Comparison of ENCODE assay signal across 7 mouse cellular contexts in the genomic region with DNA sequence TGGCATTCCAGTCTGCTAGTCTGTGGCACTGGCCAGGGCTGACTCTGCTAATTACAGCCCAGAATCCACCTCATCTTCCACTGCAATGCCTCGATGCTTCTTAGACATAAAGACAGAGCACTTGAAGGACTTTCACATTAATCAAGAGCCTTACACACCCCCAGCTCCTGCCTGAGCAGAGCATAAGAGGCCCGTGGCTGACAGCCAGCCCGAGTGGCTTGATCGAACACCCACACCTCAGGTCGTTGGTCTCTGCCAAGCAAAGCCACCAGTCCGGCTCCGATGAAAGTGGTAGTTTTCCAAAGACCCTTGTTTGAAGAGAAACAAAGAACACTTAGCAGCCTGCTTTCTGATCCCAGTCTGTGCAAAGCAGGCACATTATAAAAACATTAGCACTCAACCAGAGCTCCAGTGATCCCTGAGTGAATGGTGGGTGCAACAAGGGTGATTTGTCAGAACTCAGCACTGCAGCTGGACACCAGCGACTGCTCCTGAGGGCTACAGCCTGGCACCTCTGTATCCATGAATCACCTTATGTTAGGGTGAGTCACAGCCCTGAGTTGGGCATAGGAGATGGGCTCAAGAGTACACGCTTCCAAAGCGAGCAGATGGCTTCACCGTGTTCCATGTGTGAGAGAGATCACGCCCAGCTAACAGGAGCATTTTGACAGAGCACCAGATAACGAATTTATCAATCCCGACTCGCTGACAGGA.
DNase-seq lines count a peak whose midpoint lies in the region; ATAC-seq lines count a peak whose summit lies in the region.

No protein-coding gene starts in this region.

- no peak overlapping the region for H3K27ac ChIP-seq in limb, embryonic 13.5 days
- H3K27ac ChIP-seq in limb, embryonic 10.5 days = no peak overlapping the region
- H3K27ac ChIP-seq in hindbrain, embryonic 11.5 days (ENCODE audit: low read depth, low read length) = peak overlapping the region; percentile 74
- no peak overlapping the region for H3K27ac ChIP-seq in liver, embryonic 11.5 days (ENCODE audit: low read depth, low read length)

- DNase-seq in limb, embryonic 10.5 days (ENCODE audit: low spot score) = no peak
- DNase-seq in cerebellum, adult 8-10 months = peak; percentile 82
- peak; percentile 33 for DNase-seq in hindbrain, embryonic 11.5 days (ENCODE audit: low spot score)
- peak; percentile 32 for DNase-seq in neural tube, embryonic 10.5 days (ENCODE audit: extremely low spot score, low spot score)
- no peak for DNase-seq in gastrocnemius, adult 18-20 months (ENCODE audit: low spot score)
- no peak for DNase-seq in liver, embryonic 11.5 days (ENCODE audit: low spot score)

- ATAC-seq in limb, embryonic 13.5 days (ENCODE audit: low FRiP score, low read depth) = no peak
- peak; percentile 81 for ATAC-seq in hindbrain, embryonic 11.5 days (ENCODE audit: low FRiP score)
- no peak for ATAC-seq in liver, embryonic 11.5 days (replicated peaks; ENCODE audit: low FRiP score)

- H3K36me3 ChIP-seq in limb, embryonic 13.5 days = no peaks in the 10 kb centered on the region
- H3K36me3 ChIP-seq in limb, embryonic 10.5 days = no peaks in the 10 kb centered on the region
- H3K36me3 ChIP-seq in hindbrain, embryonic 11.5 days (ENCODE audit: control insufficient read depth, insufficient read depth, low read length) = no peaks in the 10 kb centered on the region
- no peaks in the 10 kb centered on the region for H3K36me3 ChIP-seq in liver, embryonic 11.5 days (ENCODE audit: control insufficient read depth, insufficient read depth, low read length)

- no peaks in the 10 kb centered on the region for H3K27me3 ChIP-seq in limb, embryonic 13.5 days
- no peaks in the 10 kb centered on the region for H3K27me3 ChIP-seq in limb, embryonic 10.5 days (ENCODE audit: low read depth, poor library complexity, severe bottlenecking)
- no peaks in the 10 kb centered on the region for H3K27me3 ChIP-seq in hindbrain, embryonic 11.5 days (ENCODE audit: control insufficient read depth, insufficient read depth, low read length)
- no peaks in the 10 kb centered on the region for H3K27me3 ChIP-seq in liver, embryonic 11.5 days (replicated peaks; ENCODE audit: control insufficient read depth, insufficient read depth, low read length)

- no peak overlapping the region for H3K4me3 ChIP-seq in limb, embryonic 13.5 days
- H3K4me3 ChIP-seq in limb, embryonic 10.5 days = no peak overlapping the region
- no peak overlapping the region for H3K4me3 ChIP-seq in hindbrain, embryonic 11.5 days (ENCODE audit: low read depth, low read length)
- H3K4me3 ChIP-seq in liver, embryonic 11.5 days (ENCODE audit: low read depth, low read length) = no peak overlapping the region

- no peak overlapping the region for H3K9ac ChIP-seq in limb, embryonic 13.5 days
- no peak overlapping the region; the same call in 1 of the 2 replicates for H3K9ac ChIP-seq in hindbrain, embryonic 11.5 days (ENCODE audit: low read depth, low read length)
- H3K9ac ChIP-seq in liver, embryonic 11.5 days (ENCODE audit: low read depth, low read length) = no peak overlapping the region

- no peaks in the 10 kb centered on the region for H3K9me3 ChIP-seq in limb, embryonic 13.5 days
- H3K9me3 ChIP-seq in limb, embryonic 10.5 days (replicated peaks) = no peaks in the 10 kb centered on the region
- H3K9me3 ChIP-seq in hindbrain, embryonic 11.5 days (ENCODE audit: control insufficient read depth, low read length) = no peaks in the 10 kb centered on the region
- H3K9me3 ChIP-seq in liver, embryonic 11.5 days (ENCODE audit: control insufficient read depth, low read length) = no peaks in the 10 kb centered on the region

- WGBS in limb, embryonic 13.5 days = 41% methylated on average over 15 of the region's 15 CpGs
- 42% methylated on average over 15 of the region's 15 CpGs for WGBS in limb, embryonic 10.5 days
- WGBS in hindbrain, embryonic 11.5 days = 31% methylated on average over 15 of the region's 15 CpGs
- 56% methylated on average over 15 of the region's 15 CpGs for WGBS in liver, embryonic 11.5 days

- H3K4me1 ChIP-seq in limb, embryonic 13.5 days = peaks cover 11% of the 10 kb centered on the region
- peaks cover 12% of the 10 kb centered on the region for H3K4me1 ChIP-seq in limb, embryonic 10.5 days
- peaks cover 6% of the 10 kb centered on the region for H3K4me1 ChIP-seq in hindbrain, embryonic 11.5 days (replicated peaks; ENCODE audit: control insufficient read depth, insufficient read depth, low read length)
- H3K4me1 ChIP-seq in liver, embryonic 11.5 days (replicated peaks; ENCODE audit: control insufficient read depth, insufficient read depth, low read length) = no peaks in the 10 kb centered on the region

- H3K4me2 ChIP-seq in limb, embryonic 13.5 days (replicated peaks) = peak overlapping the region; percentile 14; the same call in 1 of the 2 replicates
- H3K4me2 ChIP-seq in hindbrain, embryonic 11.5 days (replicated peaks; ENCODE audit: low read depth, low read length) = no peak overlapping the region
- H3K4me2 ChIP-seq in liver, embryonic 11.5 days = no peak overlapping the region

Comparison
In these comparisons a context has a peak if more than half of its experiments do, and no peak if none do; other contexts are left out.
1. DNase-seq: peak in cerebellum, adult 8-10 months (single experiment), hindbrain, embryonic 11.5 days (single experiment) and neural tube, embryonic 10.5 days (single experiment); none in limb, embryonic 10.5 days (single experiment), gastrocnemius, adult 18-20 months (single experiment) and liver, embryonic 11.5 days (single experiment).